Mouse (Mus musculus) embryonic facial prominence, embryonic 13.5 days (tissue): ENCODE measurements around the gene St7. TPM values are rescaled to one million over a fixed set of nuclear protein-coding genes. Genes with fewer than 3 reads are reported as not detected.

Source experiments
- ATAC-seq: fragments of 200-750 bp; cut with Nextera tagmentation; 2 replicates; pipeline ENCODE4 v1.8.0; 2017; ENCODE audit warnings: low read depth; ENCODE audit not compliant: insufficient number of reproducible peaks, insufficient read depth, low FRiP score, low TSS enrichment
- H3K27ac ChIP-seq: fragments of 300-500 bp; sonication (generic); 2 replicates; pipeline ENCODE4 v1.5.1; 2015; ENCODE audit warnings: moderate library complexity, mild to moderate bottlenecking, inconsistent platforms
- H3K27me3 ChIP-seq: fragments of 300-500 bp; sonication (generic); 2 replicates; pipeline ENCODE4 v1.6.1; 2015; ENCODE audit warnings: mild to moderate bottlenecking, inconsistent platforms
- H3K36me3 ChIP-seq: fragments of 300-500 bp; sonication (generic); 2 replicates; pipeline ENCODE4 v1.6.1; 2015; ENCODE audit warnings: mild to moderate bottlenecking, inconsistent platforms
- H3K4me1 ChIP-seq: fragments of 300-500 bp; sonication (generic); 2 replicates; pipeline ENCODE4 v1.6.1; 2015; ENCODE audit warnings: inconsistent platforms
- H3K4me2 ChIP-seq: fragments of 300-500 bp; sonication (generic); 2 replicates; pipeline ENCODE4 v1.6.1; 2015; ENCODE audit warnings: moderate library complexity, mild to moderate bottlenecking, inconsistent platforms
- H3K4me3 ChIP-seq: fragments of 300-500 bp; sonication (generic); 2 replicates; pipeline ENCODE4 v1.5.1; 2015; ENCODE audit warnings: mild to moderate bottlenecking, inconsistent platforms
- H3K9ac ChIP-seq: fragments of 300-500 bp; sonication (generic); 2 replicates; pipeline ENCODE4 v1.6.1; 2015; ENCODE audit warnings: mild to moderate bottlenecking, inconsistent platforms
- H3K9me3 ChIP-seq: fragments of 300-500 bp; sonication (generic); 2 replicates; pipeline ENCODE4 v1.6.1; 2016; ENCODE audit warnings: inconsistent platforms
- WGBS: fragments of 180-500 bp; shearing (Covaris S2); methylation state at CpG from one replicate; pipeline ENCODE4 v1.1.7; 2015; ENCODE audit warnings: mixed read lengths; 5-methylcytosine and 5-hydroxymethylcytosine counted together
- polyA plus RNA-seq: library from polyadenylated mRNA; unstranded; fragments of >200 nt; fragmentation: Nextera tagmentation; extraction: Ambion mirVana; gene quantifications from 2 replicates; pipeline ENCODE4 v1.2.1, GENCODE M21; 2015

St7 gene
- polyA plus RNA-seq, 1 experiment from 2014 or later: 25.7 TPM

GRCm38 (mm10) chr6:17931835-17932234, 239.1 kb downstream of the St7 start:
- Histone ChIP-seq H3K9ac (no peak overlapping the region), H3K27ac (no peak overlapping the region), H3K36me3 (peaks cover 12% of the 10 kb centered on the region; the same call in 1 of the 2 replicates), H3K4me2 (no peak overlapping the region), H3K27me3 (no peaks in the 10 kb centered on the region), H3K4me3 (no peak overlapping the region), H3K9me3 (no peaks in the 10 kb centered on the region), H3K4me1 (peaks cover 32% of the 10 kb centered on the region)
- WGBS: 61% methylated on average over 7 of the region's 7 CpGs
- no peak for ATAC-seq

GRCm38 (mm10) chr6:17932806-17933205, 240.1 kb downstream of the St7 start:
- 92% methylated on average over 8 of the region's 8 CpGs for WGBS
- ATAC-seq: no peak
- Histone ChIP-seq H3K36me3 (peaks cover 12% of the 10 kb centered on the region; the same call in 1 of the 2 replicates), H3K27me3 (no peaks in the 10 kb centered on the region), H3K4me2 (no peak overlapping the region), H3K27ac (no peak overlapping the region), H3K4me1 (peaks cover 28% of the 10 kb centered on the region), H3K9ac (no peak overlapping the region), H3K4me3 (no peak overlapping the region), H3K9me3 (no peaks in the 10 kb centered on the region)

GRCm38 (mm10) chr6:17938631-17939346, 246.1 kb downstream of the St7 start:
- Histone ChIP-seq H3K4me3 (no peak overlapping the region), H3K27ac (no peak overlapping the region), H3K36me3 (peaks cover 16% of the 10 kb centered on the region; the same call in 1 of the 2 replicates), H3K9me3 (no peaks in the 10 kb centered on the region), H3K4me1 (no peaks in the 10 kb centered on the region), H3K9ac (no peak overlapping the region), H3K27me3 (no peaks in the 10 kb centered on the region), H3K4me2 (no peak overlapping the region)
- ATAC-seq: no peak
- 65% methylated on average over 11 of the region's 11 CpGs for WGBS

GRCm38 (mm10) chr6:17941916-17942315, 249.2 kb downstream of the St7 start:
- Histone ChIP-seq H3K4me3 (no peak overlapping the region), H3K9me3 (no peaks in the 10 kb centered on the region), H3K27ac (no peak overlapping the region), H3K36me3 (0 out of 2 replicates have a peak, but pooled peaks cover 4% of the 10 kb centered on the region), H3K27me3 (no peaks in the 10 kb centered on the region), H3K4me2 (no peak overlapping the region), H3K9ac (no peak overlapping the region), H3K4me1 (no peaks in the 10 kb centered on the region)
- ATAC-seq: no peak
- WGBS: 42% methylated on average over 2 of the region's 2 CpGs

GRCm38 (mm10) chr6:17942344-17942743, 249.6 kb downstream of the St7 start:
- ATAC-seq: no peak
- Histone ChIP-seq H3K27ac (no peak overlapping the region), H3K4me3 (no peak overlapping the region), H3K9me3 (no peaks in the 10 kb centered on the region), H3K4me1 (no peaks in the 10 kb centered on the region), H3K4me2 (no peak overlapping the region), H3K9ac (no peak overlapping the region), H3K27me3 (no peaks in the 10 kb centered on the region), H3K36me3 (0 out of 2 replicates have a peak, but pooled peaks cover 4% of the 10 kb centered on the region)
- 62% methylated on average over 7 of the region's 7 CpGs for WGBS

- Histone ChIP-seq H3K9ac (no peak overlapping the region), H3K4me3 (no peak overlapping the region), H3K4me2 (no peak overlapping the region), H3K27me3 (no peaks in the 10 kb centered on the region), H3K4me1 (no peaks in the 10 kb centered on the region), H3K36me3 (no peaks in the 10 kb centered on the region), H3K9me3 (no peaks in the 10 kb centered on the region), H3K27ac (no peak overlapping the region)
- no peak for ATAC-seq
- 64% methylated on average over 9 of the region's 9 CpGs for WGBS
These were observed 251.3 kb downstream of the St7 start for GRCm38 (mm10) chr6:17943877-17944617.

GRCm38 (mm10) chr6:17946456-17946855, 253.7 kb downstream of the St7 start:
- Histone ChIP-seq H3K27ac (no peak overlapping the region), H3K4me3 (no peak overlapping the region), H3K9me3 (no peaks in the 10 kb centered on the region), H3K4me2 (no peak overlapping the region), H3K9ac (no peak overlapping the region), H3K4me1 (no peaks in the 10 kb centered on the region), H3K27me3 (no peaks in the 10 kb centered on the region), H3K36me3 (no peaks in the 10 kb centered on the region)
- ATAC-seq: no peak
- WGBS: 61% methylated on average over 5 of the region's 5 CpGs

GRCm38 (mm10) chr6:17947130-17947831, 254.5 kb downstream of the St7 start:
- no peaks in the 10 kb centered on the region for H3K36me3 ChIP-seq
- H3K9ac ChIP-seq: no peak overlapping the region
- H3K4me1 ChIP-seq: no peaks in the 10 kb centered on the region
- no peak overlapping the region for H3K4me2 ChIP-seq
- H3K27ac ChIP-seq: no peak overlapping the region
- no peak overlapping the region for H3K4me3 ChIP-seq
- WGBS: 71% methylated on average over 11 of the region's 11 CpGs
- no peaks in the 10 kb centered on the region for H3K27me3 ChIP-seq
- H3K9me3 ChIP-seq: no peaks in the 10 kb centered on the region
- no peak for ATAC-seq

GRCm38 (mm10) chr6:17949103-17949502, 256.4 kb downstream of the St7 start:
- no peak overlapping the region for H3K4me2 ChIP-seq
- WGBS: 83% methylated on average over 5 of the region's 5 CpGs
- ATAC-seq: no peak

GRCm38 (mm10) chr6:17951779-17952178, 259.0 kb downstream of the St7 start:
- H3K27me3 ChIP-seq: no peaks in the 10 kb centered on the region
- WGBS: 72% methylated on average over 8 of the region's 8 CpGs
- H3K4me3 ChIP-seq: no peak overlapping the region
- no peak overlapping the region for H3K4me2 ChIP-seq
- no peak for ATAC-seq
- H3K9me3 ChIP-seq: no peaks in the 10 kb centered on the region
- H3K27ac ChIP-seq: no peak overlapping the region
- H3K9ac ChIP-seq: no peak overlapping the region
- H3K36me3 ChIP-seq: no peaks in the 10 kb centered on the region
- no peaks in the 10 kb centered on the region for H3K4me1 ChIP-seq

More at GRCm38 (mm10) chr6:17949103-17949502, 256.4 kb downstream of the St7 start:
- H3K27ac ChIP-seq: no peak overlapping the region
- H3K9ac ChIP-seq: no peak overlapping the region
- H3K4me3 ChIP-seq: no peak overlapping the region
- H3K9me3 ChIP-seq: no peaks in the 10 kb centered on the region
- H3K36me3 ChIP-seq: no peaks in the 10 kb centered on the region
- H3K4me1 ChIP-seq: no peaks in the 10 kb centered on the region
- no peaks in the 10 kb centered on the region for H3K27me3 ChIP-seq

GRCm38 (mm10) chr6:17963455-17963854, 270.7 kb downstream of the St7 start:
- H3K27ac ChIP-seq: no peak overlapping the region
- no peak for ATAC-seq
- H3K4me3 ChIP-seq: no peak overlapping the region
- H3K27me3 ChIP-seq: no peaks in the 10 kb centered on the region
- no peaks in the 10 kb centered on the region for H3K36me3 ChIP-seq
- no peak overlapping the region for H3K4me2 ChIP-seq
- H3K9ac ChIP-seq: no peak overlapping the region
- H3K9me3 ChIP-seq: no peaks in the 10 kb centered on the region
- 87% methylated on average over 3 of the region's 3 CpGs for WGBS
- no peaks in the 10 kb centered on the region for H3K4me1 ChIP-seq
